ENCODE assay signal across 8 mouse cellular contexts in the genomic region with DNA sequence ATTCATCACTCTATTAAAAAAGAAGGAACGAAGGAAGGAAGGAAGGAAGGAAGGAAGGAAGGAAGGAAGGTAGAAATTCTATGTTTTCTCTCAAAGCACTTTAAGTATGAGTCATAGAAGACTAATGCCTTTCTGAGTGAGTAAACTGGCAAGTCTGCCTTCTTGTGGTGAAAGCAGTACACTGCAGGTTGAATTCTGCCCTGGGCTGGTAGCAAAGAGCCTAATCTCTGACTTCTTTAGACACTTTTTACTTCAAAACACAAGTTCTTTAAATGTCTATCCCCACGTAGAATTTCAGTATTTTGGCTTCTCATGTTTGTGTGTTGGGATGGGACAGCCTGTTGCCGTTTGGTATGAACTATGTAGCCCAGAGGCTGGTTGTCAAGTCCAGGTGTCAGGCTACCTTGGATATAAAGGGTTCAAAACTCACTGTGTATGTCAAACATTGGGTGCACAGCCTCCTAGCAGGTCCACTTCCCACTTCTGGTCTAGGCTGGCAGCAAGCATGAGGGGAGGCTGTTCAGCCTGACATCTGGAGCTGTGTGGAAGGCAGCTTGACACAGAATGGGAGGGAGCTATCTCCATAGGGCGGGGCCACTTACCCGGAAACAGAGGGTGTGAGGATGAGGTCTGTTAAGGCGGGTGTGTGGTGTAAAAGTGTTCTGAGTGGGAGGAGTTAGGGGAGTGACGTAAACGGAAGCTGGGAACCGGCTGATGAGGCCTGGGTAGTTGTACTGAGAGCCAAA. TPM values are rescaled to one million over a fixed set of nuclear protein-coding genes. Genes with fewer than 3 reads are reported as not detected.
DNase-seq lines count a peak whose midpoint lies in the region; ATAC-seq and TF ChIP-seq lines count a peak whose summit lies in the region.

No protein-coding gene starts in this region.

- peak; percentile 91 to 94 for DNase-seq in heart, postnatal 10 days
- DNase-seq in large intestine, adult 2 months (ENCODE audit: low read depth, low spot score): peak; percentile 91
- peak; percentile 90 for DNase-seq in liver, postnatal 0 days
- peak; percentile 83 for DNase-seq in testis, postnatal 10 days (ENCODE audit: low spot score)

- H3K4me1 ChIP-seq in ES-Bruce4 (ENCODE audit: control insufficient read depth, insufficient read depth, low read length): no peaks in the 10 kb centered on the region
- peaks cover 4% of the 10 kb centered on the region; the same call in 1 of the 2 replicates for H3K4me1 ChIP-seq in forebrain, embryonic 13.5 days
- peaks cover 6% of the 10 kb centered on the region for H3K4me1 ChIP-seq in liver, postnatal 0 days (ENCODE audit: insufficient read depth)
- H3K4me1 ChIP-seq in neural tube, embryonic 14.5 days (ENCODE audit: control insufficient read depth, insufficient read depth, low read length): no peaks in the 10 kb centered on the region

- intact Hi-C loops in heart, postnatal 10 days (cut with DNase I): no loop called here

- H3K36me3 ChIP-seq in ES-Bruce4 (ENCODE audit: control insufficient read depth, insufficient read depth, low read length, poor library complexity, severe bottlenecking): no peaks in the 10 kb centered on the region
- H3K36me3 ChIP-seq in forebrain, embryonic 13.5 days (ENCODE audit: poor library complexity, severe bottlenecking): peaks cover under 1% of the 10 kb centered on the region
- no peaks in the 10 kb centered on the region for H3K36me3 ChIP-seq in liver, postnatal 0 days (replicated peaks; ENCODE audit: insufficient read depth, low read length)
- H3K36me3 ChIP-seq in neural tube, embryonic 14.5 days (ENCODE audit: control insufficient read depth, insufficient read depth, low read length): no peaks in the 10 kb centered on the region

- TF ChIP-seq EP300 in ES-Bruce4 (IDR thresholded peaks at IDR 0.05; ENCODE audit: insufficient read depth, low read depth, low read length): no peak
- TF ChIP-seq EP300 in liver, postnatal 0 days (IDR thresholded peaks at IDR 0.05; ENCODE audit: low read depth): no peak; the same call in 1 of the 2 replicates

- TF ChIP-seq POLR2A in ES-Bruce4 (IDR thresholded peaks at IDR 0.05; ENCODE audit: insufficient read depth, low read length): peak; percentile 15

- ATAC-seq in cerebellum, adult (ENCODE audit: insufficient number of reproducible peaks, low FRiP score, low TSS enrichment): peak; percentile 96
- peak; percentile 99 for ATAC-seq in forebrain, embryonic 13.5 days
- ATAC-seq in liver, postnatal 0 days: peak; percentile 98
- ATAC-seq in neural tube, embryonic 14.5 days (ENCODE audit: low read depth): peak; percentile 99

- H3K27ac ChIP-seq in ES-Bruce4 (ENCODE audit: insufficient read depth, low read length): no peak overlapping the region
- peak overlapping the region; percentile 69 for H3K27ac ChIP-seq in forebrain, embryonic 13.5 days
- H3K27ac ChIP-seq in liver, postnatal 0 days (ENCODE audit: low read depth): peak overlapping the region; percentile 92
- peak overlapping the region; percentile 73; the same call in 1 of the 2 replicates for H3K27ac ChIP-seq in neural tube, embryonic 14.5 days (ENCODE audit: low read depth, low read length)

- no peaks in the 10 kb centered on the region for H3K27me3 ChIP-seq in ES-Bruce4 (ENCODE audit: control insufficient read depth, insufficient read depth, low read length, poor library complexity, severe bottlenecking)
- no peaks in the 10 kb centered on the region for H3K27me3 ChIP-seq in forebrain, embryonic 13.5 days
- H3K27me3 ChIP-seq in liver, postnatal 0 days (ENCODE audit: insufficient read depth, low read length): no peaks in the 10 kb centered on the region
- H3K27me3 ChIP-seq in neural tube, embryonic 14.5 days (ENCODE audit: control insufficient read depth, insufficient read depth, low read length): no peaks in the 10 kb centered on the region

- H3K4me3 ChIP-seq in ES-Bruce4 (ENCODE audit: low read depth, low read length): peak overlapping the region; percentile 55
- H3K4me3 ChIP-seq in forebrain, embryonic 13.5 days: peak overlapping the region; percentile 49
- peak overlapping the region; percentile 57 for H3K4me3 ChIP-seq in liver, postnatal 0 days (ENCODE audit: low read depth, low read length)
- H3K4me3 ChIP-seq in neural tube, embryonic 14.5 days (ENCODE audit: low read depth, low read length): peak overlapping the region; percentile 41

- H3K9ac ChIP-seq in ES-Bruce4 (ENCODE audit: low read depth, poor library complexity, severe bottlenecking): no peak overlapping the region
- peak overlapping the region; percentile 43 for H3K9ac ChIP-seq in forebrain, embryonic 13.5 days
- H3K9ac ChIP-seq in liver, postnatal 0 days (replicated peaks): peak overlapping the region; percentile 42
- H3K9ac ChIP-seq in neural tube, embryonic 14.5 days (replicated peaks; ENCODE audit: low read depth, low read length): peak overlapping the region; percentile 32; the same call in 1 of the 2 replicates

- 3% methylated on average over 9 of the region's 9 CpGs for WGBS in forebrain, embryonic 13.5 days
- WGBS in large intestine, adult 2 months: 2% methylated on average over 9 of the region's 9 CpGs
- WGBS in liver, postnatal 0 days (ENCODE audit: insufficient replicate concordance): 1% methylated on average over 9 of the region's 9 CpGs
- 6% methylated on average over 9 of the region's 9 CpGs for WGBS in neural tube, embryonic 14.5 days

- H3K9me3 ChIP-seq in ES-Bruce4 (replicated peaks; ENCODE audit: control insufficient read depth, insufficient read depth, low read length, poor library complexity, severe bottlenecking): no peaks in the 10 kb centered on the region
- no peaks in the 10 kb centered on the region for H3K9me3 ChIP-seq in forebrain, embryonic 13.5 days (replicated peaks)
- H3K9me3 ChIP-seq in liver, postnatal 0 days (ENCODE audit: low read length): no peaks in the 10 kb centered on the region
- H3K9me3 ChIP-seq in neural tube, embryonic 14.5 days (ENCODE audit: control insufficient read depth, low read length): no peaks in the 10 kb centered on the region

- H3K4me2 ChIP-seq in forebrain, embryonic 13.5 days: peak overlapping the region; percentile 59
- H3K4me2 ChIP-seq in liver, postnatal 0 days (ENCODE audit: low read depth, low read length): peak overlapping the region; percentile 68
- H3K4me2 ChIP-seq in neural tube, embryonic 14.5 days (ENCODE audit: low read depth, low read length): peak overlapping the region; percentile 51

- no peak for TF ChIP-seq CTCF in ES-Bruce4 (IDR thresholded peaks at IDR 0.05; ENCODE audit: low read depth, low read length)
- peak; percentile 82 for TF ChIP-seq CTCF in liver, postnatal 0 days (IDR thresholded peaks at IDR 0.05; ENCODE audit: low read depth)

RNA-seq across cellular contexts. Expression of a gene that starts 12.2 kb away (rescaled TPM):
- 6.1 and 15.7 TPM in 2 replicates for polyA plus RNA-seq in ES-Bruce4 (2011; ENCODE audit: insufficient read depth, insufficient read length, low read depth, missing spikeins)
- 15.5 and 21.5 TPM in 2 replicates for polyA plus RNA-seq in forebrain, embryonic 13.5 days (2015; fragmentation: Nextera tagmentation; extraction: Ambion mirVana)
- 1 to 10 TPM; 2.0 to 2.2 TPM for total RNA-seq in heart, postnatal 10 days (2021)
- polyA plus RNA-seq in large intestine, adult 2 months (2012; rRNA removed): not detected in 2 replicates
- 0.82 and 2.1 TPM in 2 replicates for polyA plus RNA-seq in liver, postnatal 0 days (2015; fragmentation: Nextera tagmentation; extraction: Ambion mirVana)
- 24.6 and 26.9 TPM in 2 replicates for polyA plus RNA-seq in neural tube, embryonic 14.5 days (2014; fragmentation: Nextera tagmentation; extraction: Ambion mirVana)

RNA-seq across cellular contexts. Expression of a gene that starts 28.1 kb away (rescaled TPM):
- polyA plus RNA-seq in ES-Bruce4 (2011; ENCODE audit: insufficient read depth, insufficient read length, low read depth, missing spikeins): 13.5 and 14.4 TPM in 2 replicates
- 20.7 and 22.1 TPM in 2 replicates for polyA plus RNA-seq in forebrain, embryonic 13.5 days (2015; fragmentation: Nextera tagmentation; extraction: Ambion mirVana)
- total RNA-seq in heart, postnatal 10 days (2021): 1 to 10 TPM; 2.9 to 3.9 TPM
- polyA plus RNA-seq in large intestine, adult 2 months (2012; rRNA removed): 0.87 and 0.97 TPM in 2 replicates
- polyA plus RNA-seq in liver, postnatal 0 days (2015; fragmentation: Nextera tagmentation; extraction: Ambion mirVana): 1.3 and 1.9 TPM in 2 replicates
- 11.6 and 15.5 TPM in 2 replicates for polyA plus RNA-seq in neural tube, embryonic 14.5 days (2014; fragmentation: Nextera tagmentation; extraction: Ambion mirVana)

RNA-seq across cellular contexts. Expression of a gene that starts 29.0 kb away (rescaled TPM):
- polyA plus RNA-seq in ES-Bruce4 (2011; ENCODE audit: insufficient read depth, insufficient read length, low read depth, missing spikeins): 1.9 and 2.1 TPM in 2 replicates
- polyA plus RNA-seq in forebrain, embryonic 13.5 days (2015; fragmentation: Nextera tagmentation; extraction: Ambion mirVana): 9.6 and 9.9 TPM in 2 replicates
- total RNA-seq in heart, postnatal 10 days (2021): 1 to 10 TPM; 2.7 to 3.5 TPM
- polyA plus RNA-seq in large intestine, adult 2 months (2012; rRNA removed): 0.48 and 0.80 TPM in 2 replicates
- 0.80 and 1.1 TPM in 2 replicates for polyA plus RNA-seq in liver, postnatal 0 days (2015; fragmentation: Nextera tagmentation; extraction: Ambion mirVana)
- 11.8 and 15.2 TPM in 2 replicates for polyA plus RNA-seq in neural tube, embryonic 14.5 days (2014; fragmentation: Nextera tagmentation; extraction: Ambion mirVana)

RNA-seq across cellular contexts. Expression of a gene that starts 51.1 kb away (rescaled TPM):
- polyA plus RNA-seq in ES-Bruce4 (2011; ENCODE audit: insufficient read depth, insufficient read length, low read depth, missing spikeins): 12.1 and 24.0 TPM in 2 replicates
- polyA plus RNA-seq in forebrain, embryonic 13.5 days (2015; fragmentation: Nextera tagmentation; extraction: Ambion mirVana): 8.7 and 11.1 TPM in 2 replicates
- 1 to 10 TPM; 6.7 to 6.9 TPM for total RNA-seq in heart, postnatal 10 days (2021)
- 0.21 and 0.69 TPM in 2 replicates for polyA plus RNA-seq in large intestine, adult 2 months (2012; rRNA removed)
- 1.4 and 1.6 TPM in 2 replicates for polyA plus RNA-seq in liver, postnatal 0 days (2015; fragmentation: Nextera tagmentation; extraction: Ambion mirVana)
- 11.5 and 11.8 TPM in 2 replicates for polyA plus RNA-seq in neural tube, embryonic 14.5 days (2014; fragmentation: Nextera tagmentation; extraction: Ambion mirVana)
